Mouse (Mus musculus) adrenal gland, adult 2 months (tissue): ENCODE data around the gene Rhbdf1. TPM values are rescaled to one million over a fixed set of nuclear protein-coding genes. Genes with fewer than 3 reads are reported as not detected.

Source experiments
- DNase-seq: peaks from one replicate; pipeline ENCODE4 v3.0.0; 2021
- polyA plus RNA-seq: library from polyadenylated mRNA; depleted of rRNA; stranded (reverse); fragments of >200 nt; gene quantifications from 2 replicates; pipeline ENCODE4 v1.2.3, GENCODE M21; 2012
- total RNA-seq, 2 experiments: library from RNA; stranded (reverse); gene quantifications; 2 replicates each; pipeline ENCODE4 v1.2.3; 2021

Rhbdf1 gene
- total and polyA plus RNA-seq, 3 experiments, result 28.0 to 151 (median 28.6) TPM

DNA sequence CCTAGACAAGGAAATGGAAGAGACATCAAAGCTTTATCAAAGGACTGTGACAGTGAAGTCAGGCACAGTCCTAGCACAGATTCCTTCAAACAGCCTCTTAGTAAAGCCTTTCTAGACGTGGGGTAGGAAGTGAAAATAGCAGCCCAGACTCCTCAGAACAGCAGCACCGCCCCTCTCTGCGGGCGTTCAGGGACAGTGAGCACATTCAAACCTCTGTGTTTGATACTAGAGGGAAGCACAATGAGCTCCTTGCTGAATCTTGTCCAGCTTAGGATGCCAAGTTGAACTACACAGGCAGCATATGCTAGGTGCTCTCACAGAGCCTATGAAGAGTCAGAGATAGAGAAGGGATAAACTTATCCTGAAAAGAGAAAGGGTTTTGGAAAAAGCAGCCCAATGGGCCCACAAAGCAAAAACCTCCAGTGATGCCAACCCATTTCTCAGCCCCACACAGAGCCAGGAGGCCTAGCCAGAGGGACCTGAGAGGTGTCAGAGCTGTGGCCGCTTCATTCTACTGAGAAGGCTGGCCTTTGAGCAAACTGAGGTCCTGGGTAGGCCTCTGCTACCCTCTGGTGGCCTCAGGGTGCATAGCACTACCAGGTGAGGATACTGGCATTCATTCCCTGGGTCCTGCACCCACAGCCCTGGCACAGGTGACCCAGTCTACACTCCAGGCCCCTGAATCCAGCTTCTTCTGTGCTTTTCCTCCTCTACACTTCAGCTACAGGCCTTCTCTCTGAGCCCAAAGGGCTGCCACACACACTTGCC lies 16.2 kb upstream of the Rhbdf1 start:
- peak; percentile 78 for DNase-seq

- no peak for DNase-seq
Observed at GRCm38 (mm10) chr11:32237411-32237795, 15.3 kb upstream of the Rhbdf1 start.

GRCm38 (mm10) chr11:32236712-32237410 lies 14.8 kb upstream of the Rhbdf1 start:
- peak; percentile 54 for DNase-seq

GRCm38 (mm10) chr11:32236132-32236531 lies 14.0 kb upstream of the Rhbdf1 start:
- DNase-seq, result no peak

DNA sequence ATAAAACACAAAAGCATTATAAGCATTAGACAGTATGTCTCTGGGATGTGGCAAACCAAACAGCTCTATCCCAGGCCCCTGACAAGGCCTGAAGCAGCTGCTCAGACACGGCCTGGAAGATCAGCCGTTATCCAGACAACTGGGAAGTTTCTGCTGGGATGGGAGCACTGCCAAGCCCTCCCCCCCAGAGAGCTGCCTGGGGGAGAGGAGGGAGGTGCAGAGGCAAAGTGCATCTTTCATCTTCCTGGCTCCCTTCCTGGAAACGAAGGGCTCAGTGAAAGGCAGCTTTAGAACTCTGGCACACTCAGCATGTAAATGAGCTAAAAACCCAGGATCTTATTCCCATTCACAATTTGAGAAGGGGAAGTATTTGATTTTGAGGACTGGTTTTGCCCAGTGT lies 13.5 kb upstream of the Rhbdf1 start:
- peak; percentile 85 for DNase-seq

DNA sequence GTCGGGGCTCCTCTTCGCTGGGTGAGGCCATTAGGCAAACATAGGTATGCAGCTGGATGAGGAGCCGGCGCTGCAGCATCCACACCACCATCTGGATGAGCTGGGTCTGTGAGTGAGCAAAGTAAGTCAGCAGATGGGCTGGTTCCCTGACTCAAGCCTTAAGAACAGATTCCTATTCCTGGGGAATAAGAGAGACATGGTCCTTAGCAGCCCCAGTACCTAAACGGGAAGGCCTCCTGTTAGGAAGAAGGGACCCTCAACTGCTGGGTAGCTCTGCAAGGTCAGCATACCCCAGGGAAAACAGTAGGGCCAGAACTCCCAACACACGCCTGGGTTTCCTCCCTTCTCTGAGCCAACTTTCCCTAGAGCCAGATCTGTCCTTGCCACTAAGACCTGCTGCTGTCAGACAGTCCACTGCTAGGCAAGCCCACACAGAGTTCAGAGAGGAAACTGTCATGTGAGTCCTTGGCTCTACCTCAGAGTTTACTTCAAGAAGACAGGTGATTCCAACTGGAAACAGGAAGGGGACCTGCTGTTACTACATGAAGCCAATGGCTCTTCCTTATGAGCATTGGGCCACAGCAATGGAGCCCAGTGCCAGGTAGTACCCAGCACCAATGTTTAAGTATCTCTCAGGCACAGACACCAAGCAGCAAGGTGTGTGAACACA lies 12.9 kb upstream of the Rhbdf1 start:
- DNase-seq, result no peak

DNA sequence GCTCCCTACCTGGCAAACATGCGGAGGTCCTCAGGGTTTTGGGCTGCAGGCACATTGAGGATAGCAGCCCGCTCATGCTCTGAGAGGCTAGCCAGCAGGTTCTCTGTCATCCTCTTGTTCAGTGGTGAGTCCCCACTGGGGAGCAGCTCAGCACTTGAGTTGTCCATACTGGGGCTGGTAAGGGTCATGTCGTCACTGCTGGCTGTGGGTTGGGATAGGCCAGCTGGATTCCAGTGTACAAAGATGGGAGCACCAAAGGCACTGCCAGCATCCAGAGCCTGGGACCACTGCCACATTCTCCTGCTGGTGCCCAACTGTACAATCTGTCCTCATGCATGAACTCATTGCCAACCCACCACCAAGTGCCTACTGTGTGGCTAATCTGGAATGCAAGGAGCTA lies 11.8 kb upstream of the Rhbdf1 start:
- DNase-seq, result no peak

DNA sequence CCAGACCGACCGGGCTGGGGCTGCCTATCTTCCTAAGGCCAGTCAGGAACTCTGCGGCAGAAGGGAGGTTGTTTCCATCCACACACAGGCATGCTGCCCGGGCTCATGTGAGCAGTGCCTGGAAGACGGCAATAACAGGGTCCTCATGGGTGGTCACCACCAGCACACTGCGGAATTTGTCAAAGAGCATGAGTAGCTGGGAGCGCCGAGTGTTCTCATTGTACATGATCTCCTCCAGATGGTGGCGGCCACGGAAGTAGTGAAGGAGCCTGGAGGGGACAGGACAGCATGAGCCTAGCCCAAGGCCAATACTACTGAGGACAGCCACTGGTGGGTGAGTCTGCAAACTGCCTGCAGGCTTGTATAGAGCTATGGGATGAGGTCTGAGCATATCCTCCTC lies 10.7 kb upstream of the Rhbdf1 start:
- DNase-seq, result no peak

DNA sequence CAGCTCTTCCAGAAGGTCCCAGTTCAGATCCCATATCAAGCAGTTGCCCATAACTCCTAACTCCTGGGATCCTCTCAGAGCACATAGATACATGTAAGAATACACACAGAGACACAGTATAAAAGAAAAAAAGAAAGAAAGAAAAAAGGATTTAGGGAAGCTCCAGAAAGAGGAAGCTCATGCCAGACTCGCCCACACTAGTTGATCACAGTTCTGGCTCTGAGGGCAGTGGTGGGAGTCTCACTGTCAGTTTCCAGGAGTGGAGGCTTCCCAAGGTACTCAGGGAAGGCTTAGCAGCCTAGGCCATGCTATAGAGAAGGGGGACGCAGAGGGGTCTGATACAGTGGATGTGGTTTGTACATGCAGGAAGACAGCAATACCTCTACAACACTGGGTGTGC lies 9.0 kb upstream of the Rhbdf1 start:
- no peak for DNase-seq

GRCm38 (mm10) chr11:32230220-32230619 lies 8.1 kb upstream of the Rhbdf1 start:
- no peak for DNase-seq

GRCm38 (mm10) chr11:32228292-32228845 lies 6.3 kb upstream of the Rhbdf1 start:
- DNase-seq, result no peak

- no peak for DNase-seq
Observed at GRCm38 (mm10) chr11:32227555-32227954, 5.5 kb upstream of the Rhbdf1 start.

DNA sequence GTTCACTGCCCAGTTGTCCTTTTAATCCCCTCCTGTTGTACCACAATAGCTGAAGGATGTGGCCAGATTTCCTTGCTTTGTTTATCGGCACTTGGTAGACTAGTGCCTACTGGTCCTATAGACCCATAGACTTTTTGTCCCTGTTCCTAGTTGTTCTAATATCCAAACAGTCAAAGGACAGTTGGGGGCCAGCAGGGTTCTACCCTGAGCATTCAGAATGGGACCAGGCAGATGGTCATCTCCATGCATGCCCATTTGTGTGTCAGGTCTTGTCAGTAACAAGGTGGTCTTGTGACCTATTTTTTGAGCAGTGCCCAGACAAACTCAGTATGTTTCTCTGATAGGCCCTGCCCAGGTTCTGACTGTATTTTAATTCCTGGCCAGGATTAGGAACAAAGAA lies 4.9 kb upstream of the Rhbdf1 start:
- DNase-seq, result no peak

- DNase-seq, result peak; percentile 93
Observed at GRCm38 (mm10) chr11:32226124-32226871, 4.2 kb upstream of the Rhbdf1 start, which contains the start of gene Mpg. TSS of gene Mpg (plus strand) at chr11:32226505.

DNA sequence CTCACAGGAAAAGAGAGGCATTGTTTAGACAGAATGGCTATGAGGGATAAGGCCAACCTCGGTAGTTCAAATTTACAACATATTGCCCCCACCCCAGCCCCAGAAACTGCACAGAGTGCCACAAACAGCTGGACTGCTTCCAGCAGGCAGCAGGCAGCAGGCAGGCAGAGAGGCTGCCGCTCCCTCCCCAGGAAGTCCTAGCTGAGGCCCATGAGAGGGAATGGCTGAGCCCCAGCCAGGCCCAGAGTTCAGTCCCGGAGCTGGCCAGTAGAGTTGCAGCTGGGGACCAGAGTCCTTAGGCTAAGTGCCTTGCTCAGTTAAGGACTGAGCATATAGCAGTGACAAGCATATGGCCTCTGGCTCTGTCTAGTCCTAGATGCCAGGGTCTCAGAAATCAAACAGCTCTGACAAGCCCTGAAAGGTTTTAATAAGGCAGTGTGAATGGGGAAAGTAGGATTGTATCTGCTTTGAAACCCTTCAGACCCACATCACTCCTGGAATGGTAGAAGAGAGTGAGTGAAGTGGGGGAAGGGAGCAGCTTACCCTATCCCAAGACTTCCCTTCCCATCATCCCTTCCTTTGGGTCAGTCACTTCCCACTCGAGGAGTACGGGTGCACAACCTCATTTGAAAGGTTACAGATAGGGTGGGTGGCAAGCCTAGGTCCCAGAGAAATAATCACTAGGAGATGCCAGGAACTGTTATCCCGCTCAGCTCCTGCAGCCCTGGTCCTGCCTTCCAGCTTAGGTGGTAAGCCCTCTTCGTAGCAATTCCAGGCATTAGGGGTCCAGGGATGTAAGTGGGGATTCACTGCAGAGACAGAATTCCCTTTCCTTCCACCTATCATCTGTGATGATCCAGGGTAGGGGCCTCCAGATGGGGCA lies 3.4 kb upstream of the Rhbdf1 start:
- peak; percentile 42 for DNase-seq

GRCm38 (mm10) chr11:32224468-32225139 lies 2.5 kb upstream of the Rhbdf1 start:
- peak; percentile 87 for DNase-seq

DNA sequence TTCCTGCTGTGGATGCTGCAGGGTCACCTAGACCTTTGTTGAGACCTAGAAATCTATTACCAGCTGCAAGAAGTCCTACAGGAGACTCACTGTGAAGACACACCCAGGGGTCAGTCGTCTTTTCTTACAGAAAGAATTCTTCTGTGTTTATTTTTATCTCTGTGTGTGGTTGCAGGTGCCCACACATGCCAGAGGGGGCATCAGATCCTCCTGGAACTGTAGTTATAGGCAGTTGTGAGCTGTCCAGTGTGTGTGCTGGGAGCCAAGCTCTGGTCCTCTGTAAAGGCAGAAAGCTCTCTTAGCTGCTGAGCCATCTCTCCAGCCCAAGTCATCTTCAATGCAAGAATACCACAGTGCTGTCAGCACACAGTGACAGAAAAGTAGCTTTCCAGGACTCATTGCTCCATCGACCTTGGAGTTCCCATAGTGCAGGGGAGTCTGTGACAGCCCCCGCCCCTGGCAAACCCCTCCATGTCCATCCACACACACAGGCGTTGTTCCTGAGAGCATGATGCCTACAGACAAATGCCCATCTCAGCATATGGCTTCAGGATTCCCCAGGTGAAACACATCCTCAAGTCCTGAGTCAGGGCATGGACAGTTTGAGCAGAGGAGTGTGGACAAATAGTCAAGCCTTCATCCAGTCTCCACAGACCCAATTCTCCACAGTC lies 1.3 kb upstream of the Rhbdf1 start:
- no peak for DNase-seq

DNA sequence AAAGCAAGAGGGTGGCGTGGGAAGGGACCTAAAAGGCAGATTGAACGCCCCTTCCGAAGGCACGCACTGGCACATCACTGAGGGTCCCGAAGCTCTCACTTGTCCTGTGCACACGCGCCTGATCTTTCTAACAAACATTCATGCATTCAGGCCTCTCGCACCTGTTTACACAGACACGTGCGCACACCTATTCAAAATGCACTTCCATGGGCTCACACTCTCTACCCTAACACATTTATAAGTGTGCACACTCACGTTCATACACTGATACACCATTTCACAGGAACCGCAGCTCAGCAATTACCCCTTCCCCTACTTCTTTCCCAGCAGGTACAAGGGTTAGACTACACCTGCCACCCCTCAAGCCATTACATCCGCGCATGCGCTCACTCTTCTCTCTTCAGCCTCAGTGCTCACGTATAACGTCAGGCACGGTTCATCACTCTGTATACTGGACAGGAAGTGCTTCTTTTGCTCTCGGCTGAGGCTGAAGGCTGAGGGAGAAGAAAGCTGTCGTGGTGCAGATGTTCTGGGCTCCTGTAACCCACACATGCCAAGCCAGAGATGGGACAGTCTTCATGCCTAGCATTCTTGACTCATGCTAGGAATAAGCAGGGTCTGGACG lies 582 bp upstream of the Rhbdf1 start:
- no peak for DNase-seq
